16 mouse cellular contexts compared by ENCODE assay signal in the genomic region with DNA sequence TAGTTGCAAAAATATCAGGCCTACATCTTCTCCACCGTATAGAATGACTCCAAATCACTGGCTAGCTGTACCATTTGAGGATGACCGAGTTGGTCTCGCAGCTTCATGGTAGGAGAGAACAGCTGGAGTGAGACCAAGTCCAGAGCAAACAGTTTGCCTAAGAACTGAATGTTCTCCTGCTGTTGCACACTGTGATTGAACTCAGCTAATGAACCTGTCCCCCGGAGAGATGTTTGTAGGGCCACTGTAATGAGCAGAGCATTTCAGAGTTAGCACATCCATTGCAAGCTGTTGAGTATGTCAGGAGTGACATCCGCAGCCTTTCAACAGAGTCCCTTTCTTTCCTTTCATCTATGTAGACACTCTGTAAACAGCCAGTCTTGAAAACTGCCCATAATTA.
A peak's percentile ranks its signal among the peaks of the same experiment; 100 is the strongest.
DNase-seq lines count a peak whose midpoint lies in the region; ATAC-seq and TF ChIP-seq lines count a peak whose summit lies in the region.
"Had no signal": no experiment of that assay in that cellular context is flagged by ENCODE, and none has a peak within 500 bp of the region (broad histone marks: within the 10 kb centered on the region; RNA-seq: fewer than 3 reads in every experiment).

No protein-coding gene starts in this region.

- peak overlapping the region; percentile 54; the same call in 1 of the 2 replicates for H3K27ac ChIP-seq in layer of hippocampus, adult 2 months
- H3K27ac ChIP-seq in stomach, postnatal 0 days (replicated peaks), result no peak overlapping the region
- H3K27ac ChIP-seq: heart, adult 2 months; kidney, embryonic 15.5 days; limb, embryonic 12.5 days; midbrain, embryonic 15.5 days had no signal

- no peak overlapping the region for H3K4me3 ChIP-seq in layer of hippocampus, adult 2 months
- no peak overlapping the region for H3K4me3 ChIP-seq in stomach, postnatal 0 days (ENCODE audit: low read depth, low read length)
- H3K4me3 ChIP-seq: heart, adult 2 months; kidney, embryonic 15.5 days; limb, embryonic 12.5 days; midbrain, embryonic 15.5 days had no signal

- H3K4me2 ChIP-seq in stomach, postnatal 0 days (replicated peaks; ENCODE audit: low read depth), result no peak overlapping the region
- H3K4me2 ChIP-seq: kidney, embryonic 15.5 days; limb, embryonic 12.5 days; midbrain, embryonic 15.5 days had no signal

- 0 out of 2 replicates have a peak, but pooled peaks have one; percentile 32 for ATAC-seq in stomach, postnatal 0 days (ENCODE audit: low FRiP score, low TSS enrichment)
- ATAC-seq: activated CD4-positive, CD25-positive, alpha-beta regulatory T cell, adult 4 months; midbrain, embryonic 15.5 days; Patski had no signal

- no peak for TF ChIP-seq EP300 in stomach, postnatal 0 days (optimal IDR thresholded peaks at IDR 0.05)

- TF ChIP-seq CTCF in layer of hippocampus, adult 2 months (conservative IDR thresholded peaks at IDR 0.05), result no peak
- no peak for TF ChIP-seq CTCF in stomach, postnatal 0 days (IDR thresholded peaks at IDR 0.05; ENCODE audit: low read depth)

- 68% methylated on average over 5 of the region's 5 CpGs for WGBS in stomach, postnatal 0 days

- peak; percentile 97 for DNase-seq in heart, adult 11 months
- no peak for DNase-seq in heart, postnatal 25 days (ENCODE audit: low spot score)
- DNase-seq in layer of hippocampus, adult 2 months (ENCODE audit: low spot score in 2 of 2), result no peak
- no peak for DNase-seq in layer of hippocampus, postnatal 36 days
- DNase-seq in right cerebral cortex, adult 18-20 months, result peak; percentile 43
- DNase-seq in right cerebral cortex, postnatal 14 days, result no peak
- DNase-seq in stomach, postnatal 0 days (ENCODE audit: low spot score), result no peak
- no peak for DNase-seq in right cerebral cortex, postnatal 25 days
- DNase-seq: retina, postnatal 1 day; thymus, postnatal 14 days had no signal

- H3K9ac ChIP-seq in stomach, postnatal 0 days (ENCODE audit: low read length), result no peak overlapping the region
- H3K9ac ChIP-seq: kidney, embryonic 15.5 days; limb, embryonic 12.5 days; midbrain, embryonic 15.5 days had no signal

- H3K27me3 ChIP-seq in stomach, postnatal 0 days (ENCODE audit: control insufficient read depth, insufficient read depth, low read length), result no peaks in the 10 kb centered on the region
- H3K27me3 ChIP-seq: kidney, embryonic 15.5 days; limb, embryonic 12.5 days; midbrain, embryonic 15.5 days had no signal

- no peaks in the 10 kb centered on the region for H3K9me3 ChIP-seq in stomach, postnatal 0 days (ENCODE audit: control insufficient read depth, low read length)
- H3K9me3 ChIP-seq: kidney, embryonic 15.5 days; limb, embryonic 12.5 days; midbrain, embryonic 15.5 days had no signal

- intact Hi-C loops in heart, postnatal 25 days (cut with DNase I), result no loop called here

- H3K4me1 ChIP-seq in stomach, postnatal 0 days (replicated peaks; ENCODE audit: control insufficient read depth, insufficient read depth), result no peaks in the 10 kb centered on the region
- H3K4me1 ChIP-seq: midbrain, embryonic 15.5 days had no signal

- no peaks in the 10 kb centered on the region for H3K36me3 ChIP-seq in stomach, postnatal 0 days (ENCODE audit: control insufficient read depth, insufficient read depth, low read length)
- H3K36me3 ChIP-seq: kidney, embryonic 15.5 days; limb, embryonic 12.5 days; midbrain, embryonic 15.5 days had no signal

Comparison
In these comparisons a context has a peak if more than half of its experiments do, and no peak if none do; other contexts are left out.
1. DNase-seq: peak in heart, adult 11 months (single experiment) and right cerebral cortex, adult 18-20 months (single experiment); none in heart, postnatal 25 days (single experiment), layer of hippocampus, adult 2 months (0 of 2), layer of hippocampus, postnatal 36 days (0 of 2), right cerebral cortex, postnatal 14 days (single experiment), stomach, postnatal 0 days (single experiment) and right cerebral cortex, postnatal 25 days (single experiment).